18 mouse cellular contexts compared by ENCODE assay signal in genomic region chr7:103865716-103866115, GRCm38 (mm10). TPM values are rescaled to one million over a fixed set of nuclear protein-coding genes. Genes with fewer than 3 reads are reported as not detected.
DNase-seq lines count a peak whose midpoint lies in the region; ATAC-seq lines count a peak whose summit lies in the region.
"Had no signal": no experiment of that assay in that cellular context is flagged by ENCODE, and none has a peak within 500 bp of the region (broad histone marks: within the 10 kb centered on the region; RNA-seq: fewer than 3 reads in every experiment).

No protein-coding gene starts in this region.

- no peak for DNase-seq in kidney, adult 9 months
- peak; percentile 89 for DNase-seq in c-Kit-positive CD71-positive TER-119-positive erythroid progenitor cells, embryonic 14.5 days (ENCODE audit: low spot score)
- DNase-seq in liver, embryonic 11.5 days (ENCODE audit: low spot score): no peak
- peak; percentile 27 for DNase-seq in skeletal muscle tissue, adult 2 months (ENCODE audit: low read depth, low spot score)
- DNase-seq in kidney, postnatal 14 days: no peak
- no peak for DNase-seq in gastrocnemius, adult 18-20 months (ENCODE audit: low spot score)
- DNase-seq: cerebellum, adult 11-12 months; gastrocnemius, postnatal 36 days; heart, postnatal 10 days; layer of hippocampus, postnatal 36 days; lung, postnatal 10 days; midbrain, embryonic 14.5 days had no signal

- no peaks in the 10 kb centered on the region for H3K36me3 ChIP-seq in kidney, embryonic 16.5 days (ENCODE audit: insufficient read depth, low read length)
- H3K36me3 ChIP-seq in liver, embryonic 11.5 days (ENCODE audit: control insufficient read depth, insufficient read depth, low read length): no peaks in the 10 kb centered on the region

- no peak overlapping the region for H3K4me2 ChIP-seq in kidney, embryonic 16.5 days (replicated peaks; ENCODE audit: low read depth, low read length)
- peak overlapping the region; percentile 46 for H3K4me2 ChIP-seq in liver, embryonic 11.5 days

- no peaks in the 10 kb centered on the region for H3K9me3 ChIP-seq in kidney, embryonic 16.5 days (ENCODE audit: low read length)
- no peaks in the 10 kb centered on the region for H3K9me3 ChIP-seq in liver, embryonic 11.5 days (ENCODE audit: control insufficient read depth, low read length)

- ATAC-seq in kidney, embryonic 16.5 days (ENCODE audit: low FRiP score, low TSS enrichment): peak; percentile 54; the same call in 1 of the 2 replicates
- peak; percentile 93 for ATAC-seq in liver, embryonic 11.5 days (replicated peaks; ENCODE audit: low FRiP score)
- ATAC-seq: CD4-positive, CD25-positive, alpha-beta regulatory T cell, adult 4 months had no signal

- H3K27me3 ChIP-seq in kidney, embryonic 16.5 days (ENCODE audit: insufficient read depth, low read length): no peaks in the 10 kb centered on the region
- no peaks in the 10 kb centered on the region for H3K27me3 ChIP-seq in liver, embryonic 11.5 days (replicated peaks; ENCODE audit: control insufficient read depth, insufficient read depth, low read length)

- H3K27ac ChIP-seq in kidney, embryonic 16.5 days (ENCODE audit: low read length): no peak overlapping the region
- H3K27ac ChIP-seq in liver, embryonic 11.5 days (ENCODE audit: low read depth, low read length): peak overlapping the region; percentile 97

- no peak overlapping the region for H3K4me3 ChIP-seq in kidney, embryonic 16.5 days (ENCODE audit: low read length)
- no peak overlapping the region; the same call in 1 of the 2 replicates for H3K4me3 ChIP-seq in liver, embryonic 11.5 days (ENCODE audit: low read depth, low read length)

- H3K9ac ChIP-seq in kidney, embryonic 16.5 days (replicated peaks; ENCODE audit: low read length): no peak overlapping the region
- peak overlapping the region; percentile 57 for H3K9ac ChIP-seq in liver, embryonic 11.5 days (ENCODE audit: low read depth, low read length)

- H3K4me1 ChIP-seq in kidney, embryonic 16.5 days (ENCODE audit: insufficient read depth, low read length): no peaks in the 10 kb centered on the region
- H3K4me1 ChIP-seq in liver, embryonic 11.5 days (replicated peaks; ENCODE audit: control insufficient read depth, insufficient read depth, low read length): peaks cover 22% of the 10 kb centered on the region

RNA-seq across cellular contexts. Expression of gene Hbb-y, which starts 12.7 kb away (rescaled TPM):
- 50.5 and 57.1 TPM in 2 replicates for polyA plus RNA-seq in kidney, embryonic 16.5 days (2015; fragmentation: Nextera tagmentation; extraction: Ambion mirVana)
- 15,021 and 16,786 TPM in 2 replicates for polyA plus RNA-seq in liver, embryonic 11.5 days (2014; fragmentation: Nextera tagmentation; extraction: Ambion mirVana)
- total RNA-seq in gastrocnemius, adult 18-20 months (2021): not detected
- total RNA-seq: adrenal gland, postnatal 4 days; gastrocnemius, postnatal 36 days; heart, postnatal 10 days; layer of hippocampus, postnatal 36 days had no signal
- polyA plus RNA-seq: CD4-positive, CD25-positive, alpha-beta regulatory T cell, adult 4 months; large intestine, adult 2 months; small intestine, adult 2 months had no signal

RNA-seq across cellular contexts. Expression of gene Olfr66, which starts 20.3 kb away (rescaled TPM):
- polyA plus RNA-seq in kidney, embryonic 16.5 days (2015; fragmentation: Nextera tagmentation; extraction: Ambion mirVana): not detected in 2 replicates
- not detected in 2 replicates for polyA plus RNA-seq in liver, embryonic 11.5 days (2014; fragmentation: Nextera tagmentation; extraction: Ambion mirVana)
- not detected for total RNA-seq in gastrocnemius, adult 18-20 months (2021)
- total RNA-seq: adrenal gland, postnatal 4 days; gastrocnemius, postnatal 36 days; heart, postnatal 10 days; layer of hippocampus, postnatal 36 days had no signal
- polyA plus RNA-seq: large intestine, adult 2 months; limb, embryonic 11.5 days; midbrain, embryonic 14.5 days; small intestine, adult 2 months had no signal

RNA-seq across cellular contexts. Expression of gene Hbb-bh1, which starts 22.8 kb away (rescaled TPM):
- polyA plus RNA-seq in kidney, embryonic 16.5 days (2015; fragmentation: Nextera tagmentation; extraction: Ambion mirVana): 0.92 and 1.9 TPM in 2 replicates
- 4,066 and 4,428 TPM in 2 replicates for polyA plus RNA-seq in liver, embryonic 11.5 days (2014; fragmentation: Nextera tagmentation; extraction: Ambion mirVana)
- not detected for total RNA-seq in gastrocnemius, adult 18-20 months (2021)
- total RNA-seq: adrenal gland, postnatal 4 days; gastrocnemius, postnatal 36 days; heart, postnatal 10 days; layer of hippocampus, postnatal 36 days had no signal
- polyA plus RNA-seq: CD4-positive, CD25-positive, alpha-beta regulatory T cell, adult 4 months; large intestine, adult 2 months; small intestine, adult 2 months had no signal

RNA-seq across cellular contexts. Expression of gene Hbb-bh2, which starts 25.4 kb away (rescaled TPM):
- polyA plus RNA-seq in kidney, embryonic 16.5 days (2015; fragmentation: Nextera tagmentation; extraction: Ambion mirVana): not detected in 2 replicates
- not detected in 2 replicates for polyA plus RNA-seq in liver, embryonic 11.5 days (2014; fragmentation: Nextera tagmentation; extraction: Ambion mirVana)
- total RNA-seq in gastrocnemius, adult 18-20 months (2021): not detected
- total RNA-seq: adrenal gland, postnatal 4 days; gastrocnemius, postnatal 36 days; heart, postnatal 10 days; layer of hippocampus, postnatal 36 days had no signal
- polyA plus RNA-seq: CD4-positive, CD25-positive, alpha-beta regulatory T cell, adult 4 months; large intestine, adult 2 months; limb, embryonic 11.5 days; midbrain, embryonic 14.5 days; small intestine, adult 2 months had no signal

RNA-seq across cellular contexts. Expression of gene Olfr64, which starts 28.6 kb away (rescaled TPM):
- polyA plus RNA-seq in kidney, embryonic 16.5 days (2015; fragmentation: Nextera tagmentation; extraction: Ambion mirVana): not detected in 2 replicates
- polyA plus RNA-seq in liver, embryonic 11.5 days (2014; fragmentation: Nextera tagmentation; extraction: Ambion mirVana): not detected in 2 replicates
- not detected for total RNA-seq in gastrocnemius, adult 18-20 months (2021)
- total RNA-seq: adrenal gland, postnatal 4 days; gastrocnemius, postnatal 36 days; heart, postnatal 10 days; layer of hippocampus, postnatal 36 days had no signal
- polyA plus RNA-seq: large intestine, adult 2 months; limb, embryonic 11.5 days; midbrain, embryonic 14.5 days; small intestine, adult 2 months had no signal

Comparison
In these comparisons a context has a peak if more than half of its experiments do, and no peak if none do; other contexts are left out.
1. DNase-seq: peak in c-Kit-positive CD71-positive TER-119-positive erythroid progenitor cells, embryonic 14.5 days (single experiment) and skeletal muscle tissue, adult 2 months (single experiment); none in kidney, adult 9 months (single experiment), liver, embryonic 11.5 days (single experiment), kidney, postnatal 14 days (single experiment) and gastrocnemius, adult 18-20 months (single experiment).
2. RNA of gene Hbb-y, which starts 12.7 kb away (polyA plus RNA-seq): 15,021 to 16,786 TPM in liver, embryonic 11.5 days; 50.5 to 57.1 TPM in kidney, embryonic 16.5 days; every median in the first group is over 100 times any median in the second.
3. RNA of gene Hbb-bh1, which starts 22.8 kb away (polyA plus RNA-seq): 4,066 to 4,428 TPM in liver, embryonic 11.5 days; 0.92 to 1.9 TPM in kidney, embryonic 16.5 days; every median in the first group is over 1,000 times any median in the second.